Mouse (Mus musculus) lung, adult 2 months (tissue): Measurements from ENCODE around the gene Lax1.

Experiments
- CTCF ChIP-seq: fragments of 200-500 bp; IDR thresholded peaks from 2 replicates; pipeline ENCODE4 v1.5.1; 2011; ENCODE audit warnings: mild to moderate bottlenecking, low read length, control low read depth; ENCODE audit not compliant: insufficient read depth
- POLR2A ChIP-seq: fragments of 200-500 bp; IDR thresholded peaks from 2 replicates; pipeline ENCODE4 v1.6.1; 2011; ENCODE audit warnings: low read depth, mild to moderate bottlenecking, control low read depth, low read length, borderline replicate concordance; ENCODE audit errors: extremely low read depth

- TF ChIP-seq POLR2A (peak; percentile 92; the same call in 1 of the 2 replicates), CTCF (no peak)
Observed at GRCm38 (mm10) chr1:133661203-133661933, 28.5 kb downstream of the Lax1 start, which contains the start of gene Gm38394.
